Mouse (Mus musculus): ENCODE results near the gene Pih1d1. TPM values are rescaled to one million over a fixed set of nuclear protein-coding genes. Genes with fewer than 3 reads are reported as not detected.
"Not testable (repeated sequence)": the region's sequence is repeated elsewhere in the genome, so short reads cannot be mapped to it uniquely, and the experiment has no call there.

The Pih1d1 gene
- total RNA-seq, 2 experiments from 2014 or later = 2.7 to 59.6 TPM

GRCm38 (mm10) chr7:45144368-45145174, 9.5 kb upstream of the Pih1d1 start:
- no peak for ATAC-seq (replicated peaks; ENCODE audit: low FRiP score, poor library complexity, severe bottlenecking)

- ATAC-seq (replicated peaks; ENCODE audit: low FRiP score, poor library complexity, severe bottlenecking) = no peak
Measured at GRCm38 (mm10) chr7:45145460-45145859, 8.6 kb upstream of the Pih1d1 start.

GRCm38 (mm10) chr7:45147267-45147666, 6.8 kb upstream of the Pih1d1 start:
- ATAC-seq (replicated peaks; ENCODE audit: low FRiP score, poor library complexity, severe bottlenecking) = no peak

- ATAC-seq (replicated peaks; ENCODE audit: low FRiP score, poor library complexity, severe bottlenecking) = no peak
Measured at GRCm38 (mm10) chr7:45147899-45148298, 6.2 kb upstream of the Pih1d1 start.

GRCm38 (mm10) chr7:45148534-45149098, 5.5 kb upstream of the Pih1d1 start:
- no peak for ATAC-seq (replicated peaks; ENCODE audit: low FRiP score, poor library complexity, severe bottlenecking)

GRCm38 (mm10) chr7:45149545-45149944, 4.6 kb upstream of the Pih1d1 start:
- no peak for ATAC-seq (replicated peaks; ENCODE audit: low FRiP score, poor library complexity, severe bottlenecking)

- no peak for ATAC-seq (replicated peaks; ENCODE audit: low FRiP score, poor library complexity, severe bottlenecking)
Measured at GRCm38 (mm10) chr7:45150321-45150720, 3.8 kb upstream of the Pih1d1 start.

- no peak for ATAC-seq (replicated peaks; ENCODE audit: low FRiP score, poor library complexity, severe bottlenecking)
Measured at GRCm38 (mm10) chr7:45151303-45151702, 2.8 kb upstream of the Pih1d1 start.

- not testable (repeated sequence) for ATAC-seq (replicated peaks; ENCODE audit: low FRiP score, poor library complexity, severe bottlenecking)
Measured at GRCm38 (mm10) chr7:45153052-45153451, 1.1 kb upstream of the Pih1d1 start.

- ATAC-seq (replicated peaks; ENCODE audit: low FRiP score, poor library complexity, severe bottlenecking) = no peak
Measured at GRCm38 (mm10) chr7:45153586-45153985, 517 bp upstream of the Pih1d1 start.

GRCm38 (mm10) chr7:45154993-45155514, 951 bp downstream of the Pih1d1 start:
- no peak for ATAC-seq (replicated peaks; ENCODE audit: low FRiP score, poor library complexity, severe bottlenecking)

- no peak for ATAC-seq (replicated peaks; ENCODE audit: low FRiP score, poor library complexity, severe bottlenecking)
Measured at GRCm38 (mm10) chr7:45155590-45155989, 1.5 kb downstream of the Pih1d1 start.

GRCm38 (mm10) chr7:45156206-45156605, 2.1 kb downstream of the Pih1d1 start:
- ATAC-seq (replicated peaks; ENCODE audit: low FRiP score, poor library complexity, severe bottlenecking) = no peak

GRCm38 (mm10) chr7:45157459-45157858, 3.4 kb downstream of the Pih1d1 start:
- no peak for ATAC-seq (replicated peaks; ENCODE audit: low FRiP score, poor library complexity, severe bottlenecking)

- no peak for ATAC-seq (replicated peaks; ENCODE audit: low FRiP score, poor library complexity, severe bottlenecking)
Measured at GRCm38 (mm10) chr7:45158991-45159390, 4.9 kb downstream of the Pih1d1 start.

- no peak for ATAC-seq (replicated peaks; ENCODE audit: low FRiP score, poor library complexity, severe bottlenecking)
Measured at GRCm38 (mm10) chr7:45160316-45160800, 6.3 kb downstream of the Pih1d1 start.

- ATAC-seq (replicated peaks; ENCODE audit: low FRiP score, poor library complexity, severe bottlenecking) = no peak
Measured at GRCm38 (mm10) chr7:45160866-45161265, 6.8 kb downstream of the Pih1d1 start.

GRCm38 (mm10) chr7:45161612-45162473, 7.7 kb downstream of the Pih1d1 start:
- ATAC-seq (replicated peaks; ENCODE audit: low FRiP score, poor library complexity, severe bottlenecking) = peak; percentile 84

- ATAC-seq (replicated peaks; ENCODE audit: low FRiP score, poor library complexity, severe bottlenecking) = no peak
Measured at GRCm38 (mm10) chr7:45162551-45162950, 8.4 kb downstream of the Pih1d1 start.

GRCm38 (mm10) chr7:45162996-45163615, 9.0 kb downstream of the Pih1d1 start:
- ATAC-seq (replicated peaks; ENCODE audit: low FRiP score, poor library complexity, severe bottlenecking) = no peak

All from erythroblast, adult 5-6 weeks (primary cell).